Mouse (Mus musculus): ENCODE measurements around the gene Adgrb3. TPM values are rescaled to one million over a fixed set of nuclear protein-coding genes. Genes with fewer than 3 reads are reported as not detected.

Gene Adgrb3
- polyA plus RNA-seq, 1 experiment, result 47.2 TPM

- TF ChIP-seq CTCF (IDR thresholded peaks at IDR 0.05; ENCODE audit: borderline replicate concordance, extremely low read depth, insufficient read depth, insufficient read length) (no peak), POLR2A (IDR thresholded peaks at IDR 0.05; ENCODE audit: borderline replicate concordance, extremely low read depth, insufficient read depth, insufficient read length, poor library complexity, severe bottlenecking) (no peak)
- DNase-seq (ENCODE audit: low read depth), result peak; percentile 80
These were observed 741.3 kb downstream of the Adgrb3 start for GRCm38 (mm10) chr1:25088010-25088719.

GRCm38 (mm10) chr1:25085616-25086372 is 743.7 kb downstream of the Adgrb3 start:
- DNase-seq (ENCODE audit: low read depth), result peak; percentile 87
- TF ChIP-seq CTCF (IDR thresholded peaks at IDR 0.05; ENCODE audit: borderline replicate concordance, extremely low read depth, insufficient read depth, insufficient read length), result no peak
- no peak for TF ChIP-seq POLR2A (IDR thresholded peaks at IDR 0.05; ENCODE audit: borderline replicate concordance, extremely low read depth, insufficient read depth, insufficient read length, poor library complexity, severe bottlenecking)

GRCm38 (mm10) chr1:25082377-25082776 is 747.1 kb downstream of the Adgrb3 start:
- peak; percentile 79 for DNase-seq (ENCODE audit: low read depth)
- no peak for TF ChIP-seq CTCF (IDR thresholded peaks at IDR 0.05; ENCODE audit: borderline replicate concordance, extremely low read depth, insufficient read depth, insufficient read length)
- no peak for TF ChIP-seq POLR2A (IDR thresholded peaks at IDR 0.05; ENCODE audit: borderline replicate concordance, extremely low read depth, insufficient read depth, insufficient read length, poor library complexity, severe bottlenecking)

- no peak for DNase-seq (ENCODE audit: low read depth)
- TF ChIP-seq CTCF (IDR thresholded peaks at IDR 0.05; ENCODE audit: borderline replicate concordance, extremely low read depth, insufficient read depth, insufficient read length), result no peak
- no peak for TF ChIP-seq POLR2A (IDR thresholded peaks at IDR 0.05; ENCODE audit: borderline replicate concordance, extremely low read depth, insufficient read depth, insufficient read length, poor library complexity, severe bottlenecking)
These were observed 748.1 kb downstream of the Adgrb3 start for GRCm38 (mm10) chr1:25081265-25081849.

- TF ChIP-seq CTCF (IDR thresholded peaks at IDR 0.05; ENCODE audit: borderline replicate concordance, extremely low read depth, insufficient read depth, insufficient read length), result no peak
- TF ChIP-seq POLR2A (IDR thresholded peaks at IDR 0.05; ENCODE audit: borderline replicate concordance, extremely low read depth, insufficient read depth, insufficient read length, poor library complexity, severe bottlenecking), result no peak
- no peak for DNase-seq (ENCODE audit: low read depth)
These were observed 750.1 kb downstream of the Adgrb3 start for GRCm38 (mm10) chr1:25079395-25079794.

- no peak for DNase-seq (ENCODE audit: low read depth)
- TF ChIP-seq CTCF (IDR thresholded peaks at IDR 0.05; ENCODE audit: borderline replicate concordance, extremely low read depth, insufficient read depth, insufficient read length) (no peak), POLR2A (IDR thresholded peaks at IDR 0.05; ENCODE audit: borderline replicate concordance, extremely low read depth, insufficient read depth, insufficient read length, poor library complexity, severe bottlenecking) (no peak)
These were observed 753.6 kb downstream of the Adgrb3 start for GRCm38 (mm10) chr1:25075952-25076351.

- TF ChIP-seq CTCF (IDR thresholded peaks at IDR 0.05; ENCODE audit: borderline replicate concordance, extremely low read depth, insufficient read depth, insufficient read length), result no peak
- no peak for TF ChIP-seq POLR2A (IDR thresholded peaks at IDR 0.05; ENCODE audit: borderline replicate concordance, extremely low read depth, insufficient read depth, insufficient read length, poor library complexity, severe bottlenecking)
- no peak for DNase-seq (ENCODE audit: low read depth)
These were observed 765.5 kb downstream of the Adgrb3 start for GRCm38 (mm10) chr1:25063964-25064363.

GRCm38 (mm10) chr1:25060935-25061334 is 768.6 kb downstream of the Adgrb3 start:
- TF ChIP-seq CTCF (IDR thresholded peaks at IDR 0.05; ENCODE audit: borderline replicate concordance, extremely low read depth, insufficient read depth, insufficient read length), result no peak
- TF ChIP-seq POLR2A (IDR thresholded peaks at IDR 0.05; ENCODE audit: borderline replicate concordance, extremely low read depth, insufficient read depth, insufficient read length, poor library complexity, severe bottlenecking), result no peak
- no peak for DNase-seq (ENCODE audit: low read depth)

- DNase-seq (ENCODE audit: low read depth), result peak; percentile 52
- TF ChIP-seq POLR2A (IDR thresholded peaks at IDR 0.05; ENCODE audit: borderline replicate concordance, extremely low read depth, insufficient read depth, insufficient read length, poor library complexity, severe bottlenecking) (no peak), CTCF (IDR thresholded peaks at IDR 0.05; ENCODE audit: borderline replicate concordance, extremely low read depth, insufficient read depth, insufficient read length) (no peak)
These were observed 769.3 kb downstream of the Adgrb3 start for GRCm38 (mm10) chr1:25060191-25060590.

- DNase-seq (ENCODE audit: low read depth), result peak; percentile 49
These were observed 771.9 kb downstream of the Adgrb3 start for GRCm38 (mm10) chr1:25057656-25058055.

GRCm38 (mm10) chr1:25057212-25057611 is 772.3 kb downstream of the Adgrb3 start:
- TF ChIP-seq POLR2A (IDR thresholded peaks at IDR 0.05; ENCODE audit: borderline replicate concordance, extremely low read depth, insufficient read depth, insufficient read length, poor library complexity, severe bottlenecking), result no peak
- no peak for TF ChIP-seq CTCF (IDR thresholded peaks at IDR 0.05; ENCODE audit: borderline replicate concordance, extremely low read depth, insufficient read depth, insufficient read length)
- DNase-seq (ENCODE audit: low read depth), result peak; percentile 32

More at GRCm38 (mm10) chr1:25057656-25058055, 771.9 kb downstream of the Adgrb3 start:
- TF ChIP-seq CTCF (IDR thresholded peaks at IDR 0.05; ENCODE audit: borderline replicate concordance, extremely low read depth, insufficient read depth, insufficient read length) (no peak), POLR2A (IDR thresholded peaks at IDR 0.05; ENCODE audit: borderline replicate concordance, extremely low read depth, insufficient read depth, insufficient read length, poor library complexity, severe bottlenecking) (no peak)

Data from brain, embryonic 14.5 days (tissue).